Mouse (Mus musculus) E14TG2a.4 (cell line): ENCODE data around the gene Ocln.
"Not testable (repeated sequence)": the region's sequence is repeated elsewhere in the genome, so short reads cannot be mapped to it uniquely, and the experiment has no call there.

Source experiments
- H3K27me3 ChIP-seq: 2 replicates; pipeline ENCODE4 v1.6.1; 2014; ENCODE audit warnings: low read length, control low read depth; ENCODE audit not compliant: insufficient read depth
- H3K36me3 ChIP-seq: 2 replicates; pipeline ENCODE4 v1.6.1; 2014; ENCODE audit warnings: low read length, control low read depth; ENCODE audit not compliant: insufficient read depth
- H3K4me1 ChIP-seq: replicated peaks from 2 replicates; pipeline ENCODE4 v1.6.1; 2014; ENCODE audit warnings: low read depth, low read length, control low read depth
- H3K4me3 ChIP-seq: replicated peaks from 2 replicates; pipeline ENCODE4 v1.5.1; 2014; ENCODE audit warnings: mild to moderate bottlenecking, low read length
- H3K9me3 ChIP-seq: 2 replicates; pipeline ENCODE4 v1.6.1; 2014; ENCODE audit warnings: low read length, control low read depth
- CTCF ChIP-seq: conservative IDR thresholded peaks from 2 replicates; pipeline ENCODE4 v1.5.1; 2014; ENCODE audit warnings: low read length
- NANOG ChIP-seq: IDR thresholded peaks from 2 replicates; pipeline ENCODE4 v1.6.1; 2014; ENCODE audit warnings: borderline replicate concordance, low read length, mixed read lengths
- POU5F1 ChIP-seq: IDR thresholded peaks from 2 replicates; pipeline ENCODE4 v1.6.1; 2014; ENCODE audit warnings: low read length, borderline replicate concordance

The Ocln gene

DNA sequence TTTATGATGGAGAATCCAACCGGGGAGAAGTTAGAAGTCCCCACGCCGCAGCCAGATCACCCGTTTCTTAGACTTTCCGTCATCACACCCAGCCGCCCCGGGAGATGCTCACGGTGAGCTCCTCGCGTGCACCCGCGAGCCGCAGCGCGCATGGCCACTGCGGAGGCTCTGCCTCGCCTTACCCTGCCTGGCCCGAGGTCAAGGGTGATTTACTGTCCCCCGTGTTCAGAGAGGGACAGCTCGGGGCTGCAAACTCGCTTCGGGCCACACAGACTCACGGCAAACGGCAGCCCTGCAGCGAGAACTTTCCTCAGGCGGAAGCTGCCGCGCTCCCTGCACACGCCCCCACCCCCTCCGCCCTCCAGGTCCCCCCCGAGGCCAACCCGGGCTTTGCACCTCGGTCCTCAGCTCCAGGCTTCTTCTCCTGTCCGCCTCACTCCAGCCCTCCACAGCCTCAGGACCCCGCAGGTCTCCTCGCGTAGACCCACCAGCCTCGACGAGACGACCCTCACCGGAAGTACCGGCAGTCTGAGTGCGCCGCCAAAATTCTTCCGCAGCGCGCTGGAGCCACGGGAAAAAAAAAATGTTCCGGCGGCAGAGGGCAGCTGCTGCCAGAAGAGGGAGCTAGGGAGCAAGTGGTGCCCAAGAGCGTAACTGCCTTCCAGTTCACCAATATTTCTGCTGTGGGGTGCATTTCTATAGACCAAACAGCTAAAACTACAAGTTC is 60.3 kb downstream of the Ocln start, which contains the start of gene Gtf2h2:
Gtf2h2 (minus strand) TSS at position 519 of the 727 bp plus-strand sequence.
- no peaks in the 10 kb centered on the region for H3K27me3 ChIP-seq
- H3K4me3 ChIP-seq = peak within 1 kb of the TSS; percentile 97
- H3K4me1 ChIP-seq = peaks cover 10% of the 10 kb centered on the region
- TF ChIP-seq POU5F1 (no peak), CTCF (peak; percentile 92)
- no peaks in the 10 kb centered on the region for H3K9me3 ChIP-seq
- peaks cover 25% of the 10 kb centered on the region for H3K36me3 ChIP-seq

DNA sequence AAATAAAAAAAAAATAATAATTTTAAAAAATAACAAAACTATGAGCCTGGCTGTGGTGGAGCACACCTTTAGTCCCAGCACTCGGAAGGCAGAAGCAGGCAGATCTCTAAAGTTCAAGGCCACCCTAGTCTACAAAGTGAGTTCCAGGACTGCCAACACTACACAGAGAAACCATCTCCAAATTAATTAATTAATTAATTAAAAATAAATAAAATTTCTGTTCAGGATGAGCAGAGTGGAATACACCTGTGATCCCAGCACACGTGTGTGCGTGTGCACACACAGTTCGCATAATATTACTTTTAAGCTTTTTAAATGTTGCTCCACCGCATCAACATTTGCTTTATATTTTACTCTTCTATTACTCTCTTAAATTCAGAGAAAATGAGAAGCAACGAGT is 60.9 kb downstream of the Ocln start:
- H3K4me1 ChIP-seq = peaks cover 10% of the 10 kb centered on the region
- H3K36me3 ChIP-seq = peaks cover 31% of the 10 kb centered on the region
- H3K27me3 ChIP-seq = no peaks in the 10 kb centered on the region
- peak overlapping the region; percentile 97 for H3K4me3 ChIP-seq
- no peaks in the 10 kb centered on the region for H3K9me3 ChIP-seq
- TF ChIP-seq NANOG (no peak), POU5F1 (no peak), CTCF (no peak)

DNA sequence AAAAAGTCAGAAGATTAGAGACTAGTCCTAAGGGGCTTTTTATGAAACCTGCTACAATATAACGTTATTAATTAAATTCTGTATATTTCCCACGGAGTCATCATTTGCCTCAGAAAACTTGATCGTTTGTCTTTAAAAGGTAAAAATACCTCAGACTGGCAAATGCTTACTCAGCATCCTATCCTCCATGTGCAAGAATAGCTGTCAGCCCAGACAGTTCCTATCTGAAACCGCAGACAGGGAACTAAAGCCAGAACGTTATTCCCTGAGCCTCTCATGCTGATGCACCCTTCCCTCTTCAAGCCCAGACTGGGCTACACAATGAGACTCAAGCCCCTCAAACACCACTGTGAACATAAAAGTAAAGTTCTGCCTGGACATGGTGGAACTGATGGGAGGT is 62.1 kb downstream of the Ocln start:
- Histone ChIP-seq H3K36me3 (peaks cover 36% of the 10 kb centered on the region), H3K9me3 (no peaks in the 10 kb centered on the region), H3K4me1 (peaks cover 10% of the 10 kb centered on the region), H3K27me3 (no peaks in the 10 kb centered on the region), H3K4me3 (no peak overlapping the region)
- TF ChIP-seq POU5F1 (no peak), CTCF (no peak), NANOG (no peak)

DNA sequence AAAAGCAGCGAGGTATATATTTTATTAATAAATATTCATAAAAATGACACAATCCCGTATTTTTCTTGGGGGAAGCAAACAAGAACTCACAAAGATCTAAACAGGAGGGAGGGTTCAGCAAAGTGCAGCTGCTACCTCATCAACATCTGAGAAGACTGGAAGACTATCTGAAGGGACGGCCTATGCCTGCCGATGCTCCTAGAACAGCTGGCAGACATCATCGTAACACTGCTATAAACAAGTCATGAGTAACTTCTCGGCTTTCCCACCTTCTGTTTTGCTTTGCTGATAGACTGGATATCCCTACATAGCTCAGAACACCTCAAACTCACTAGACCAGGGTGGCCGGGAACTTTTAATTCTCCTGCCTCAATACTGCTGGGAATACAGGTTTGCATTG is 68.9 kb downstream of the Ocln start:
- no peak for TF ChIP-seq NANOG
- no peak for TF ChIP-seq POU5F1
- TF ChIP-seq CTCF = no peak

DNA sequence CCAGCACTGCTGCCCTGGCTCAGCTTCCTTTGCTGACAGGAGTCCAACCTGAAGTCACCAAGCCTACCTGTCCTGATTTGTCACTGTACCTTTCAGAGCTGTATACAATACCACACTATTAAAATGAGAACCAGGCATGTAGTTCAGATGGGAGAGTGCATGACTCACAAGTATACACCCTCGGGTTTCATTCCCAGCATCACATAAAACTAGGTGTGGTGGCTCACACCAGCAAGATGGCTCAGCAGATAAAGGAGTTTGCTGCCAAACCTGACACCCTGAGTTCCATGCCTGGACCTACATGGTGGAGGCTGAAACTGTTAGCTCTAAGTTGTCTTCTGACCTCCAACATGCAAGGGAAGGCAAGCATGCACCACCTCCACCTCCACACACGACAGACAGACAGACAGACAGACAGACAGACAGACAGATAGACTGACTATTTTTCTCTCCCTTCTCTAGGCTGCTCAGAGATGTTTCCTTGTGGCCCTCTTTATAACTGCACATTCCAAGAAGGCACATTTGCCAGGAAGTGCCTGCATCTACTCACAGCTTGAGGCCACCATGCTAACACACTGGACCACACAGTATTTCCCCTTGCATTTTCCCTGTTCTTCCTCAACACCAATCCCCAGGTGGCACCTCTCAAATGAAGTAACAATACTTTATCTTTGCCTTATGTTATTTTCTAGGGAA is 88.8 kb downstream of the Ocln start:
- Histone ChIP-seq H3K4me1 (peaks cover 40% of the 10 kb centered on the region), H3K36me3 (peaks cover 43% of the 10 kb centered on the region), H3K27me3 (no peaks in the 10 kb centered on the region), H3K4me3 (no peak overlapping the region), H3K9me3 (no peaks in the 10 kb centered on the region)
- TF ChIP-seq NANOG = no peak
- no peak for TF ChIP-seq POU5F1
- no peak for TF ChIP-seq CTCF

More for the DNA sequence above, 68.9 kb downstream of the Ocln start:
- no peak overlapping the region for H3K4me3 ChIP-seq
- H3K27me3 ChIP-seq = no peaks in the 10 kb centered on the region
- peaks cover 70% of the 10 kb centered on the region for H3K36me3 ChIP-seq
- no peaks in the 10 kb centered on the region for H3K4me1 ChIP-seq
- no peaks in the 10 kb centered on the region for H3K9me3 ChIP-seq

DNA sequence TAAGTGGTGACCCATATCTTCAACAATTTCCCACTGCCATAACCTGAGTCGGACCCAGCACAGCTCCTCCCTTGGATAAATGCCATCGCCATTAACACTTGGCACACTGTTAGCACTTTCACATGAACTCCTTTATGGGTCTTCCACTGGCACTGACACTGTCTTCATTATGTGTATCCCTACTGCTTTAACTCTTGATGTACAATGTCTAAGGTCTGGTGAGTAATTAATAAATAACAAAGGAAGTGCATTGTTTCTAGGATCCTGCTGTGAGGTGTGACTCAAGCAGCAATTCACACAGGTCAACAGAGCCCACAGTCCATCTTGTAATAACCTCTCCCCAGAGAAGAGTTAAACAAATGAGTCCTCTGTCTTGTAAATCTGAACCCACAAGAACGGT is 91.2 kb downstream of the Ocln start:
- no peaks in the 10 kb centered on the region for H3K9me3 ChIP-seq
- no peak overlapping the region for H3K4me3 ChIP-seq
- H3K27me3 ChIP-seq = no peaks in the 10 kb centered on the region
- H3K4me1 ChIP-seq = peaks cover 37% of the 10 kb centered on the region
- H3K36me3 ChIP-seq = peaks cover 24% of the 10 kb centered on the region
- TF ChIP-seq POU5F1 = no peak
- peak; percentile 90 for TF ChIP-seq NANOG

DNA sequence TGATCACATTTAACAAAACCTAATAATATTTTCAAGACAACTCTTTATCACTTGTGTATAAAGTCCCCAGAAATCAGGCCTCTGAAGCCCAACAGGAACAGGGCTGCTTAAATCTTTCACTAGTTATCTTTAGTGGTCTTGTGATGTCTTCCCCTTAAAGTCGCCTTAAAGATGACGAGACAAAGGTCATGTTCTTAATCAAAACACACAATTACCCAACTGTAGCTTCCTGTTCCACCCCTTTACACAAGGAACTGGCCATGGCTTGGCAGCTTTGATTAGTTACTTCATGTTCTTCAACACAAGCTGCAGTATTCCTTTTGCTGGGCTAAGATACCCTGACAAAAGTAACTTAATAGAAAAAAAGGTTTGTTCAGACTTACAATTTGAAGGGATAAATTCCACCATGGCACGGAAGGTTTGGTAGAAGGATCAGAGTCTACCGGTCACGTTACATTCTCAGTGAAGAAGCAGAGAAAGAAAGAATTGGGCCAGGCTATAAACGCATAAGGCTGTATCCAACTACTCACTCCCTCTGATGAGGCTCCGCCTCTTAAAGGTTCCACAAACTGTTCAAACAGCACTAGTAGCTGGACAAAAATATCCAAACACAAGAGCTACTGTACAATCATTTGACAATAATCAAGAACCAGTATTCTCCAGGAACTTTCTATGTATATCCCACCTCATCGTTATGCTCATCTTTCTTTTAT is 99.9 kb downstream of the Ocln start, which contains the start of gene Naip1:
Naip1 (minus strand) TSS at position 455 of the 713 bp plus-strand sequence.
- H3K27me3 ChIP-seq, H3K4me1 ChIP-seq, H3K36me3 ChIP-seq, H3K4me3 ChIP-seq, H3K9me3 ChIP-seq: not testable (repeated sequence)

DNA sequence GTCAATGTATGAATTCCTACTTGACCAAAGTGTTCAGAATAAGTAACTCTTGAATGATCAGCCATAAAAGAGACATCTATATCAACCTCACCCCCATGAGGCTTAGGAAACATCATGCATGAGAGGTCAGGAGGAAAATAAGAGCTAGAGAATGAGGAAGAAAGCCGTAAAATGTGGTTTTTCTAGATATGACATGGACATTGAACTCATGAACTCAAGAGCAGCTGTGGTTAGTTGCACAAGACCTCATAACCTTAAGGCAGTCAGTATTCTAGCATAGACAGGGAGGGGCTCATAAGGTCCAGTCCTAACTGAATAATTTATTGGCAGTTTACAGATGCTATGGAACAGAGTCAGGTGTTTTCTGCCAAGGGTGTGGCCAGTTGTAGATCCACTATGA is 103.0 kb downstream of the Ocln start:
- Histone ChIP-seq H3K9me3 (no peaks in the 10 kb centered on the region), H3K4me3 (no peak overlapping the region), H3K36me3 (no peaks in the 10 kb centered on the region), H3K27me3 (no peaks in the 10 kb centered on the region), H3K4me1 (no peaks in the 10 kb centered on the region)
- TF ChIP-seq NANOG = no peak
- TF ChIP-seq POU5F1 = no peak
- TF ChIP-seq CTCF = no peak
